ENCODE assay signal across 11 mouse cellular contexts in the genomic region with DNA sequence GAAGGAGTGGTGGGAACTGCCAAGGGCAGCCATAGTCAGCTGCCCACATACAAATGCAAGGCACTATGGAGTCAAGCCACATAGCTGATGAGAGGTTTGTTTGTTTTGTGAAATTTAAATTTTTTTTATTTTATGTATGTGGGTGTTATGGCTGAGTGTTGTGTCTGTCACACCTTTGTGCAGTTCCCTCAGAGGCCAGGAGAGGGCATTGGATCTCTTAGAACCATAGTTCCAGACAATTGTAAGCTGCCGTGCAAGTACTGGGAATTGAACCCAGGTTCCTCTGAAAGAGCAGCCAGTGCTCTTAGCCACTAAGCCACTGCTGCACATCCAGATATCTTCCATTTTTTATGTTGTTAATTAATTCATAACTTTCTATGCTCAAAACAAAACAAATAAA.
DNase-seq lines count a peak whose midpoint lies in the region; ATAC-seq and TF ChIP-seq lines count a peak whose summit lies in the region.
"Had no signal": no experiment of that assay in that cellular context is flagged by ENCODE, and none has a peak within 500 bp of the region (broad histone marks: within the 10 kb centered on the region; RNA-seq: fewer than 3 reads in every experiment).

No protein-coding gene starts in this region.

- 72% methylated on average over 1 of the region's 1 CpGs for WGBS in embryonic facial prominence, embryonic 11.5 days
- 74% methylated on average over 1 of the region's 1 CpGs for WGBS in embryonic facial prominence, embryonic 10.5 days
- 83% methylated on average over 1 of the region's 1 CpGs for WGBS in lung, postnatal 0 days

- peak; percentile 42 for DNase-seq in embryonic facial prominence, embryonic 11.5 days (ENCODE audit: low spot score)
- DNase-seq in embryonic facial prominence, embryonic 10.5 days (ENCODE audit: low spot score) = no peak
- no peak for DNase-seq in lung, postnatal 0 days (ENCODE audit: low spot score)
- DNase-seq in lung, postnatal 25 days (ENCODE audit: low spot score) = no peak
- peak; percentile 44 for DNase-seq in embryo, embryonic 10.5 days (ENCODE audit: low spot score)
- DNase-seq in thymus, postnatal 14 days = peak; percentile 27
- no peak for DNase-seq in T-cell, adult 2 months (ENCODE audit: low spot score)
- DNase-seq in left cerebral cortex, adult 8-10 months (ENCODE audit: low spot score in 2 of 2) = no peak
- DNase-seq: lung, adult 2 months had no signal

- H3K9me3 ChIP-seq in embryonic facial prominence, embryonic 11.5 days (replicated peaks; ENCODE audit: control insufficient read depth, low read length) = no peaks in the 10 kb centered on the region
- no peaks in the 10 kb centered on the region for H3K9me3 ChIP-seq in embryonic facial prominence, embryonic 10.5 days
- no peaks in the 10 kb centered on the region for H3K9me3 ChIP-seq in lung, postnatal 0 days (ENCODE audit: low read length)
- H3K9me3 ChIP-seq: heart, embryonic 13.5 days; neural tube, embryonic 13.5 days had no signal

- no peak overlapping the region for H3K4me3 ChIP-seq in embryonic facial prominence, embryonic 11.5 days (ENCODE audit: low read depth, low read length)
- no peak overlapping the region for H3K4me3 ChIP-seq in embryonic facial prominence, embryonic 10.5 days
- H3K4me3 ChIP-seq in lung, postnatal 0 days (ENCODE audit: low read depth, low read length) = no peak overlapping the region
- H3K4me3 ChIP-seq: heart, embryonic 13.5 days; neural tube, embryonic 13.5 days had no signal

- no peaks in the 10 kb centered on the region for H3K36me3 ChIP-seq in embryonic facial prominence, embryonic 11.5 days (replicated peaks; ENCODE audit: control insufficient read depth, insufficient read depth, low read depth, low read length)
- peaks cover 3% of the 10 kb centered on the region; the same call in 1 of the 2 replicates for H3K36me3 ChIP-seq in embryonic facial prominence, embryonic 10.5 days (replicated peaks)
- no peaks in the 10 kb centered on the region for H3K36me3 ChIP-seq in lung, postnatal 0 days (ENCODE audit: insufficient read depth, low read length)

- ATAC-seq in embryonic facial prominence, embryonic 11.5 days (replicated peaks; ENCODE audit: insufficient number of reproducible peaks, low FRiP score, low TSS enrichment, low read depth) = no peak
- ATAC-seq in lung, postnatal 0 days = no peak

- TF ChIP-seq EP300 in lung, postnatal 0 days (IDR thresholded peaks at IDR 0.05) = no peak

- H3K27me3 ChIP-seq in embryonic facial prominence, embryonic 11.5 days (ENCODE audit: control insufficient read depth, insufficient read depth, low read length) = no peaks in the 10 kb centered on the region
- H3K27me3 ChIP-seq in embryonic facial prominence, embryonic 10.5 days (replicated peaks; ENCODE audit: low read depth, poor library complexity, severe bottlenecking) = no peaks in the 10 kb centered on the region
- H3K27me3 ChIP-seq in lung, postnatal 0 days (replicated peaks; ENCODE audit: insufficient read depth, low read length) = no peaks in the 10 kb centered on the region
- H3K27me3 ChIP-seq: heart, embryonic 13.5 days; neural tube, embryonic 13.5 days had no signal

- no peaks in the 10 kb centered on the region for H3K4me1 ChIP-seq in embryonic facial prominence, embryonic 11.5 days (ENCODE audit: control insufficient read depth, insufficient read depth, low read length)
- H3K4me1 ChIP-seq in embryonic facial prominence, embryonic 10.5 days = peaks cover 6% of the 10 kb centered on the region; the same call in 1 of the 2 replicates
- no peaks in the 10 kb centered on the region for H3K4me1 ChIP-seq in lung, postnatal 0 days (ENCODE audit: insufficient read depth, low read depth, low read length)
- H3K4me1 ChIP-seq: neural tube, embryonic 13.5 days had no signal

- H3K27ac ChIP-seq in embryonic facial prominence, embryonic 11.5 days (replicated peaks; ENCODE audit: low read depth, low read length) = no peak overlapping the region
- H3K27ac ChIP-seq in embryonic facial prominence, embryonic 10.5 days (replicated peaks) = no peak overlapping the region
- no peak overlapping the region for H3K27ac ChIP-seq in lung, postnatal 0 days (ENCODE audit: low read length)
- H3K27ac ChIP-seq: heart, embryonic 13.5 days; neural tube, embryonic 13.5 days had no signal

- H3K9ac ChIP-seq in embryonic facial prominence, embryonic 11.5 days (replicated peaks; ENCODE audit: low read length) = no peak overlapping the region
- no peak overlapping the region for H3K9ac ChIP-seq in lung, postnatal 0 days (replicated peaks; ENCODE audit: low read depth)
- H3K9ac ChIP-seq: heart, embryonic 13.5 days; neural tube, embryonic 13.5 days had no signal

- no peak overlapping the region for H3K4me2 ChIP-seq in embryonic facial prominence, embryonic 11.5 days (ENCODE audit: low read depth, low read length)
- H3K4me2 ChIP-seq in lung, postnatal 0 days (replicated peaks; ENCODE audit: low read depth, low read length) = no peak overlapping the region
- H3K4me2 ChIP-seq: heart, embryonic 13.5 days; neural tube, embryonic 13.5 days had no signal

- peak; percentile 50 for TF ChIP-seq CTCF in lung, postnatal 0 days (IDR thresholded peaks at IDR 0.05)

Comparison
In these comparisons a context has a peak if more than half of its experiments do, and no peak if none do; other contexts are left out.
1. DNase-seq: peak in embryonic facial prominence, embryonic 11.5 days (single experiment), embryo, embryonic 10.5 days (single experiment) and thymus, postnatal 14 days (single experiment); none in embryonic facial prominence, embryonic 10.5 days (single experiment), lung, postnatal 0 days (single experiment), lung, postnatal 25 days (single experiment), T-cell, adult 2 months (single experiment) and left cerebral cortex, adult 8-10 months (0 of 2).